Mouse (Mus musculus): ENCODE data around the gene Txlna. TPM values are rescaled to one million over a fixed set of nuclear protein-coding genes. Genes with fewer than 3 reads are reported as not detected.

The Txlna gene
- total RNA-seq, 2 experiments from 2014 or later: 61.0 to 69.8 TPM

GRCm38 (mm10) chr4:129625029-129625370, 15.9 kb downstream of the Txlna start:
- DNase-seq: peak; percentile 58 to 66

- peak; percentile 89 to 90 for DNase-seq
Observed at GRCm38 (mm10) chr4:129624281-129625028, 16.4 kb downstream of the Txlna start.

DNA sequence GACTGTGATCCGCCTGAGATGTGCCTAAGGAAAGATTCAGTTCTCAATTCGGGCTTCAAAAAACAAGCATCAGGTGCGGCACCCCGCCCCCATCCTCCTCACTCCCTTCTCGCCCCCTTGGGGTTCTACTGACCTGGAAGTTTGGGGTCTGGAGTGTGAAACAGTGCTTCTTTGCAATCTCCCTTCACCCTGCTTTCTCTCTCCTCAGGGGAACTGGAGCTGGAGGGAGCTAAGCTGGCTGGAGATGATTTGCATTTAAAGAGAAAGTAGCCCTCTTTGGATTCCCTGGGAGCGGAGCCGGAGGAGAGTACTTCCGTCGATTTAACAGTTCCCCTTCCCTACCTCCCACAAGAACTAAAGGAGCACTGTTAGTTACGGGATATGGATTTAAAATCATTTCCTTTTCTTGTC, 17.2 kb downstream of the Txlna start, which contains the start of gene Ccdc28b:
TSS of gene Ccdc28b (minus strand) at position 267 of the 411 bp plus-strand sequence.
- DNase-seq: peak; percentile 47 to 63

DNA sequence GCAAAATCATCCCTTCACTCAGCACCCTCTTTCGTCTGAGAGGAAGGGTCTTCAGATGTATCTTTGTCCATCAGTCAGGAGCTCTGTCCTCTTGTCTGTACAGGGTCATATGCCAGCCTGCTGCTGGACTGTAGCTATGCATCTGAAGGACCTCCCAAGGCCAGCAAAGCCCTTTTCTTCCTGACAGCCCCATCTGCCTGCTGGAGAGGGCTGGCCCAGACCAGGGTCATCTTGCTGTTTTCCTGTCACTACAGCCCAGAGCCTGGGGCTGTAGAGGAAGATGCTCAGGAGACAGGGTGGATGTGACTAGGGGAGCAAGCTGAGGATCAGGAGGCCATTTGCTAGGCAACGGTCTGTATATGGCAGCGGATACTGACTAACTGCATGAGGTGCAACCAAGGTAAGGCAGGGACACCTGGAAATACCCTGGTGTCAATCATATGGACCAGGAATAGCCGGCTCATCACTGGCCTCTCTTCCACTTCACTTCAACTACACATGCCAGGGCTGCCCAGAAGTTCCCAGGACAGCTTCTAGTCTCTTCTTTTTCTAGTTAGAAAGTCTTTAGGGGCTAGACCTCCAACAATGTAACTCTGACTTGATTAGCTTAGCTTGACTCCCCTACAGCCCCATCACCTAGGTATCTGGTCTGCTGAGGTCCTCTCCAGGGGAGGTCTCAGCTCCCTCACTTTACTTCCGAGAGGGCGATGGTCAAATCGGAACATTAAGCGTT, 17.9 kb downstream of the Txlna start:
- DNase-seq: no peak

DNA sequence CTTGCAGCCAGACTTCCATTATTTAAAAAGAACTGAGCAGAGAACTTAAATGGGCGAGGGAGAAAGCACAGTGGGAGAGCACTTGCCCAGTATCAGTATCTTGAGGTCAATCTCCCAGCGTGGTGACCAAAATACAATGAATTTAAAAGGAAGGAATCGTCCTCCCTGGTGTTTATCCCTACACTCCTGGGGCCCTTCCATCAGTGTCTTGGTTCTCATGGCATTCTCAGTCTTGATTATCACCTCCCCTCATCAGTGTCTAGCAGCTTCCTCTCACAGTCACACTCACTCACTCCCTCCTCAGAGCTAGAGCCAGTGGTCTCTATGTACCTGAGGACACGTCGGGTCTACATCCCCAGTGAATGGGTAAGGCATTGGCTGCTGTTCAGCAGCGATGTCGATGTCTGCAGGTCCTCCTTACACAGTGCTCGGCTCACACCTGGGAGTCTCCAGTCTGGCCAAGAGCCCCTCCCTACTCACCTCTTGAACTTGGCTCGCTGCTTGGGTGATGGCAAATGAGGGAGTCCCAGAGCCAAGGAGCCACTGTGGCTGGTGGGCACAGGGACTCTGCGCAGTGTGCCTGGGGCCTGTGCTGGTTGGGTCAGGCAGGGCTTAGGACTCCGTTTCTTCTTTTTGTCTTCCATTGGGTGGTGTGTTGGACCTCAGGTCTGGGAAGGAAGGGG, 18.6 kb downstream of the Txlna start:
- DNase-seq: no peak

DNA sequence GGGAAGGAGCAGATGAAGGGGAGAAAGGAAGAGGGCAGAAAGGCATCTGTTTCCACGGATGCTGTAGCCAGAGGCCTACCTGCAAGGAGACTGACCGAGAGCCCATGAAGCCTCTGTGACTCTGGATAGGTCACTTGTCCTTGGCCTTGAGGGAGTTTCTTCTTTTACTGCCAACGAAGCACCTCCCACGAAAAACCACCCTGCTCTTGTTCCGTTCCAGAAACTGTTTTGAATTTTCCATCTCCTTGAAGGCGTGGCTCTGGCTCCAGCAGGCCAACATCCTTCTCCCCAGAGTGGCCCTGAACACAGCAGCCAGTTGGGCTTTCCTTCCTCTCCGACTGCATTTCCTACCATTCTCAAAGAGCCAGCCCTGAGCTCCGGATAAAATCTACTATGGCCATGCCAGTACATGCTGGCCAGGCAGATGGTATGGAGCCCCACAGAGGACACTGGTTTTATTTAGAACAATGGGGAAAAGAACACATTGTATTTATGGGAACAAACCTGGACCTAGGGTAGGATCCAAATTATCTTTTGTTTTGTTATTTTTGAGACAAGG, 19.5 kb downstream of the Txlna start:
- DNase-seq: peak; percentile 42 to 56

DNA sequence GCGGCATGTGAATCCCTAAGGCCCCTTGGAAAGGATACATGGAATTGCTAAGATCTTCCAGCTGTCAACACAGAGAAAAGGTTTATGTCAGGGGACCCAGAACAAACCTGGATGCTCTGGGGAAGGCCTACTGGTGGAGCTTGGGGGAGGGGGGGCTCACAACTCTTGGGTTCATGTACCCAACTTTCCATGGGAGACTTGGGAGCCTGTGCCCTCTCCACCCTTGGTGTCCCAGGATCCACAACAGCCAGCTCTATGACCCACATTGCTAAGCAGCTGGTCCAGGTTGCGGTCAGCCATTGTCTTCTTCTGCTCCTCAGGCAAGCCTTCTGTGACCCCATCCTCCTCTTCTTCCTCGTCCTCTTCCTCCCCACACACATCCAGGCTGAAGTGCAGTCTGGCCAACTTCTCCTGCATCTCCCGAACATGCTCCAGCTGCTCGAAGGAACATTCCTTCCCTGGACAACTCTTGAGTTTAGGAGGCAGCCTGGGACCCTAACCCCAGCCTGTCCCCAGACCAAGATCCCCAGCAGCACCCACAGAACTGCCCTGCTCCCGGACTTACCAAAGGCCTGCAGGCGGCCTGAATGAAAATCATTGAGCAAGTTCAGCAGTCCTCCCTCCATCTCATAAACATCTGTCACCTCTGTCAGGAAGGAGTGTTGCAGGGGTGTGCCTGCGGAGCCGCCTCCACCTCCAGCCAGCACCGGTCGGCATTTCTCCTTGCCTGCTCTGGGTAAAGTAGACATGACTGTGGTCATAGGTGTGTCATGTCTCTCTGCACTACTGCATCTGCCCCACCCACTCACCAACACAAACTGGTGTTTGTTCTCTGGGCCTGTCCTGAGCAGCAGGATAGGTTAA, 20.2 kb downstream of the Txlna start:
- no peak for DNase-seq

GRCm38 (mm10) chr4:129618786-129619691, 21.8 kb downstream of the Txlna start, which contains the start of gene Iqcc:
TSS of gene Iqcc (minus strand) at chr4:129619099.
- peak; percentile 97 for DNase-seq

GRCm38 (mm10) chr4:129618031-129618430, 22.8 kb downstream of the Txlna start:
- no peak for DNase-seq

- no peak for DNase-seq
Observed at GRCm38 (mm10) chr4:129617121-129617641, 23.7 kb downstream of the Txlna start.

- DNase-seq: no peak
Observed at GRCm38 (mm10) chr4:129616631-129617030, 24.2 kb downstream of the Txlna start.

- no peak for DNase-seq
Observed at GRCm38 (mm10) chr4:129615801-129616290, 25.0 kb downstream of the Txlna start.

DNA sequence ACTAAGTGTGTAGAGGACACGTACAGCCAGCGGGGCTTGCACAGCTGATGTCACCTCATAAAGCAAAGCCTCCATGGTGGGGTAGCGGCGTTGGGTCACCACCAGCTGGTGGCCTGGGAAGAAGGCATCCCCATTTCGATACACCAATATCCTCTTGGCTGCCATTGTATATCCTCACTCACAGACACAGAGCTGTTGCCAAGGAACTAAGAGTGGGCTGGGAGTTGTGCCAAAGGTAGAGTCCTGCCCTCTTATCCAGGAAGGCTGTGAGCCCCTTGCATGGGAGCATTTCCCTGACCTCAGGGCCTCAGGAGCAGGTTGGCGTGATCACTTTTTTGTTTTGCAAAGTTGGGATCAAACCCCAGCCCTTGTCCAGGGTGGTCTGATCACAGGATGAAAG, 26.8 kb downstream of the Txlna start, which contains the start of gene Dcdc2b:
TSS of gene Dcdc2b (minus strand) at position 165 of the 400 bp plus-strand sequence.
- DNase-seq: no peak

DNA sequence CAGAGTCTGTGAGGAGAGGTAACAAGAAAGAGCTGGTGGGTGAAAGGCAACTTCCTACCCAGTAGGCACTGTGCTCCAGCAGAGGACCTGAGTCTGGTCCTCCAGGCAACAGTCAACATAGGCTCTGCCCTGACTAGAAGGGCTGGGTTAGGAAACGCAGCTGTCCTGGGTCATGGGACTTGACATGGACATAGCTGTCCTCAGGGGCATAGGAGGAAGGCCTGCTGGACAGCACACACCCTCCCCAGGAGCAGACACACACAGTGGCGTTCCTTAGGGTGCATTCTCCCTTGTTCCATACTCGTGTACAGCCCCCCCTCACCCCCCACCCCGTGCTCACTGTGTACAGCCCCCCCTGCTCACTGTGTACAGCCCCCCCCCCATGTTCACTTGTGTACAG, 30.4 kb downstream of the Txlna start:
- no peak for DNase-seq

DNA sequence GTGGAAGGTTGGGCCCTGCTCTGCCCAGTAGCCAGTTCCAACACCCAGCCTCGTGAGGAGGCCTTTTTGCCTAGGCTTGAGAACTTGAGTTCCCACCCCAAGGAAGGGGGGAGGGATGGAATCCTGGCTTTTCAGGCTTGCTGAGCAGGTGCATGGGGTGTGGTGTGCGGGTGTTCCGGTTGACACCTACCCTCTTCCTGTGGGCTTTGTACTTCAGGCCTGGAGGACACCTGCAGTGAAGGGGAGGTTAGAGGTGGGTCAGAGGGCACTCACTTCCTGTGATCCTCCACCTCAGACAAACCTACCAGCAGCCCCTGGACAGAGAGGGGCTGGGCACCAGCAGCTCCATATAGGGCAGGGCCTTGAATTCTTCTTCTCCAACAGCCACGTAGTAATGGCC, 30.8 kb downstream of the Txlna start:
- DNase-seq: no peak

DNA sequence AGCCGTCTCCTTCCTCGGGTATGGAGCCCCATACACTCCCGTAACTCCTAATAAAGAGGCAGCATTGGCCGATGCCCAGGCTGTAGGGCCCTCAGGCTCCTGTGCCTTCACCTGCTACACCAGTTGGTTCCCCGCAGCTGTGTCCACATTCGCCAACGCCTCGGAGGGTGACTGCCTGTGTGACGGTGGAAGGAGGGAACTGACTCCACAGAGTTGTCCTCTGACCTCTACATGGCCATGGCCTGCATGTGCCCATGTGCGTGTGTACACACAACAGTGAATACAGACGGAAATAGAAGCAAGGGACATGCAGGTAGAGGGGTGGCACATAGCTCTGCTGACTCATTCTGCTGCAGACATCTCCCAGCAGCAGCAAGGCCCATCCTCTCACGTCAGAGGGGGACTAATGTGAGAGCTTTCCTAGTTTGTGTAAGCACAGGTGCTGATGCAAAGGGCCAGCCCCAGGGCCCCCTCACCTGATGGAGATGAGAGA, 31.7 kb downstream of the Txlna start:
- no peak for DNase-seq

GRCm38 (mm10) chr4:129608426-129609025, 32.3 kb downstream of the Txlna start:
- peak; percentile 80 to 88 for DNase-seq

DNA sequence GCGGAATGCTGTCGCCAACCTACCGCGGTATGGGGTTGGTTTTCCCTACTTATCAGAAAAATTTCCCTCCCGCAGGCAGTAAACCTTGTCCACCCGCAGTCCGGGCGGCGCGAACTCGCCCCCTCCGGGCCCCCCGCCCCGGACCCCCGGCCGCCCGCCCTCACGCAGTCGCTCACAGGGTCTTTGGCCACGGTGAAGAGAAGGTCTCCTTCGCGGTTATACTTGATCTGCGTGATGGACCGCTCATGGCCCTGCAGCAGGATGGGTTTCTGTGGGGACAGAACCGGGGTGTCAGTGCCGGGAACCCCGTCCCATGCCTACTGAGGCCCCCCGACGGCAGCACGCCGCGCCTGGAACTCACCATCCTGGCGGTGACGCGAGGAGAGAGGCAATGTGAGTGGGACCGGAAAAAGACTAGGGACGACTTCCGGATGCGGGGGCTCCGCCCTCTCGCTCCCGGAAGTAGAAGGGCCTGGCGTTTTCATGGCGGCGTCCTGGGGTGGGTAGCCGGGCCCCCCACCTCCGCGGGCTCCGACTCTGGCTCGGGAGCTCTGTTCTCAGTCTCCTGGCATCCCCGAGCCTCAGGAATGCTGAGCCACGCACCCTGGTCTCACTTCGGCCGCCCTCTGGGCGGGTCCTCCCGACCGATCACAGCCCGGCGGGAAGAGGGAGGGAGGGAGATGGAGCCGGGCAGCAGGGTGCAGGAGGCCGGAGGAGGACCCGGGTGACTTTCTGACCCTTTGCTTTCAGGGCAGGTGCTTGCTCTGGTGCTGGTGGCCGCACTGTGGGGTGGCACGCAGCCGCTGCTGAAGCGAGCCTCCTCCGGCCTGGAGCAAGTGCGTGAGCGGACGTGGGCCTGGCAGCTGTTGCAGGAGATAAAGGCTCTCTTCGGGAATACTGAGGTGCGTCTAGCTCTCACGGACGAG, 40.4 kb downstream of the Txlna start, which contains the start of the genes Eif3i and Tmem234:
TSS of gene Eif3i (minus strand) at position 416 of the 926 bp plus-strand sequence.
TSS of gene Tmem234 (plus strand) at position 436 of the 926 bp plus-strand sequence.
- peak; percentile 89 to 91 for DNase-seq

Measured in adrenal gland, postnatal 36 days (tissue).